Comparison of ENCODE assay signal across 9 mouse cellular contexts in the genomic region with DNA sequence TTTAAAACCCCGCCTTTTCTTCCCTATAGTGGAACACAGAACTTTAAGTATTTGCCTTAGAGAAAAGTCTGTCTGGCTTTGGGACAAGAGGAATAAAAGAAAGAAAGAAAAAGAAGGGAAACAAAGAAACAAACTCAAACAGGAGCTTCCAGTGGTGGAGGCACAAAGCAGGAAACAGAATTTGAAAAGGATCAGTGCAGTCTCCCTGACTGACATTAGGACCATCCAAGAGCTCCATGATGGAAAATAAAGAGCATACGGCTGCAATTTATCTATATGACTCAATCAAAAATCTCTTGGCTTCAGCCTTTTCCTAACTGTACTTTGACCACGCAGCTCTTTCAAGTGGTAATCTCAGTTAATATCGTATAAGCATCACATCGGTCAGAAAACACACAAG. TPM values are rescaled to one million over a fixed set of nuclear protein-coding genes. Genes with fewer than 3 reads are reported as not detected.
DNase-seq lines count a peak whose midpoint lies in the region; ATAC-seq and TF ChIP-seq lines count a peak whose summit lies in the region.
"Had no signal": no experiment of that assay in that cellular context is flagged by ENCODE, and none has a peak within 500 bp of the region (broad histone marks: within the 10 kb centered on the region; RNA-seq: fewer than 3 reads in every experiment).

No protein-coding gene starts in this region.

- intact Hi-C loops in left cerebral cortex, postnatal 25 days (cut with DNase I): no loop called here
- intact Hi-C loops in gastrocnemius, postnatal 14 days (cut with DNase I; ENCODE audit: low total_unique reads): no loop called here

- peak overlapping the region; percentile 58 for H3K4me3 ChIP-seq in heart, postnatal 0 days (ENCODE audit: low read depth, low read length)
- peak overlapping the region; percentile 50 for H3K4me3 ChIP-seq in embryonic facial prominence, embryonic 15.5 days (replicated peaks)
- peak overlapping the region; percentile 49 for H3K4me3 ChIP-seq in intestine, embryonic 15.5 days (replicated peaks)
- H3K4me3 ChIP-seq in midbrain, embryonic 16.5 days (ENCODE audit: low read depth, low read length): peak overlapping the region; percentile 54

- H3K4me2 ChIP-seq in heart, postnatal 0 days (ENCODE audit: low read depth, low read length): peak overlapping the region; percentile 93
- H3K4me2 ChIP-seq in embryonic facial prominence, embryonic 15.5 days (replicated peaks): peak overlapping the region; percentile 85
- peak overlapping the region; percentile 91 for H3K4me2 ChIP-seq in intestine, embryonic 15.5 days (replicated peaks)
- peak overlapping the region; percentile 75 for H3K4me2 ChIP-seq in midbrain, embryonic 16.5 days (ENCODE audit: low read length)

- H3K9me3 ChIP-seq in heart, postnatal 0 days (replicated peaks; ENCODE audit: control insufficient read depth, low read length): no peaks in the 10 kb centered on the region
- H3K9me3 ChIP-seq in embryonic facial prominence, embryonic 15.5 days (replicated peaks): no peaks in the 10 kb centered on the region
- H3K9me3 ChIP-seq in intestine, embryonic 15.5 days: no peaks in the 10 kb centered on the region
- no peaks in the 10 kb centered on the region for H3K9me3 ChIP-seq in midbrain, embryonic 16.5 days (replicated peaks; ENCODE audit: control insufficient read depth, low read length, poor library complexity, severe bottlenecking)

- no peak for TF ChIP-seq CTCF in heart, postnatal 0 days (IDR thresholded peaks at IDR 0.05; ENCODE audit: low read depth)

- no peak for DNase-seq in heart, postnatal 0 days (ENCODE audit: low spot score)
- DNase-seq in heart, adult 11 months: no peak
- DNase-seq in left cerebral cortex, postnatal 25 days (ENCODE audit: low spot score in 2 of 2): no peak
- DNase-seq in adrenal gland, postnatal 36 days: no peak
- no peak for DNase-seq in gastrocnemius, postnatal 14 days

- WGBS in heart, postnatal 0 days: 37% methylated on average over 5 of the region's 5 CpGs
- 24% methylated on average over 5 of the region's 5 CpGs for WGBS in embryonic facial prominence, embryonic 15.5 days
- 27% methylated on average over 5 of the region's 5 CpGs for WGBS in intestine, embryonic 15.5 days
- 13% methylated on average over 5 of the region's 5 CpGs for WGBS in midbrain, embryonic 16.5 days

- TF ChIP-seq EP300 in heart, postnatal 0 days (IDR thresholded peaks at IDR 0.05; ENCODE audit: low read depth): no peak

- 0 out of 2 replicates have a peak, but pooled peaks cover 6% of the 10 kb centered on the region for H3K27me3 ChIP-seq in heart, postnatal 0 days (ENCODE audit: control insufficient read depth, insufficient read depth, low read length)
- no peaks in the 10 kb centered on the region for H3K27me3 ChIP-seq in embryonic facial prominence, embryonic 15.5 days
- no peaks in the 10 kb centered on the region for H3K27me3 ChIP-seq in intestine, embryonic 15.5 days (replicated peaks)
- H3K27me3 ChIP-seq in midbrain, embryonic 16.5 days (ENCODE audit: control insufficient read depth, insufficient read depth, low read depth, low read length): no peaks in the 10 kb centered on the region

- no peak overlapping the region for H3K27ac ChIP-seq in heart, postnatal 0 days (ENCODE audit: low read depth)
- no peak overlapping the region for H3K27ac ChIP-seq in embryonic facial prominence, embryonic 15.5 days (replicated peaks)
- H3K27ac ChIP-seq in intestine, embryonic 15.5 days: no peak overlapping the region
- H3K27ac ChIP-seq in midbrain, embryonic 16.5 days (ENCODE audit: low read length): peak overlapping the region; percentile 63; the same call in 1 of the 2 replicates

- peak overlapping the region; percentile 9; the same call in 1 of the 2 replicates for H3K9ac ChIP-seq in heart, postnatal 0 days (replicated peaks; ENCODE audit: low read depth, low read length)
- no peak overlapping the region for H3K9ac ChIP-seq in embryonic facial prominence, embryonic 15.5 days
- peak overlapping the region; percentile 39; the same call in 1 of the 2 replicates for H3K9ac ChIP-seq in intestine, embryonic 15.5 days
- H3K9ac ChIP-seq in midbrain, embryonic 16.5 days (ENCODE audit: low read depth, low read length): peak overlapping the region; percentile 68

- ATAC-seq in heart, postnatal 0 days (ENCODE audit: insufficient read depth, low read depth): no peak
- no peak for ATAC-seq in embryonic facial prominence, embryonic 15.5 days (ENCODE audit: insufficient number of reproducible peaks, low FRiP score, low TSS enrichment, low read depth)
- ATAC-seq in intestine, embryonic 15.5 days: peak; percentile 67; the same call in 1 of the 2 replicates
- ATAC-seq in midbrain, embryonic 16.5 days: peak; percentile 65

- no peaks in the 10 kb centered on the region for H3K4me1 ChIP-seq in heart, postnatal 0 days (ENCODE audit: control insufficient read depth, insufficient read depth)
- H3K4me1 ChIP-seq in embryonic facial prominence, embryonic 15.5 days: no peaks in the 10 kb centered on the region
- H3K4me1 ChIP-seq in intestine, embryonic 15.5 days (replicated peaks): 0 out of 2 replicates have a peak, but pooled peaks cover 2% of the 10 kb centered on the region
- H3K4me1 ChIP-seq in midbrain, embryonic 16.5 days (ENCODE audit: control insufficient read depth, insufficient read depth, low read length): peaks cover 6% of the 10 kb centered on the region; the same call in 1 of the 2 replicates

- no peaks in the 10 kb centered on the region for H3K36me3 ChIP-seq in heart, postnatal 0 days (replicated peaks; ENCODE audit: control insufficient read depth, insufficient read depth, low read length)
- H3K36me3 ChIP-seq in embryonic facial prominence, embryonic 15.5 days: no peaks in the 10 kb centered on the region
- no peaks in the 10 kb centered on the region for H3K36me3 ChIP-seq in intestine, embryonic 15.5 days
- no peaks in the 10 kb centered on the region for H3K36me3 ChIP-seq in midbrain, embryonic 16.5 days (ENCODE audit: control insufficient read depth, insufficient read depth, low read length)

RNA-seq across cellular contexts. Expression of a gene that starts 0.6 kb away (rescaled TPM):
- not detected in 2 replicates for total RNA-seq in heart, postnatal 0 days (2014; rRNA removed; ENCODE audit: low replicate concordance)
- polyA plus RNA-seq in heart, postnatal 0 days (2015; fragmentation: Nextera tagmentation; extraction: Ambion mirVana): not detected in 2 replicates
- polyA plus RNA-seq in embryonic facial prominence, embryonic 15.5 days (2015; fragmentation: Nextera tagmentation; extraction: Ambion mirVana): 71.5 and 108 TPM in 2 replicates
- polyA plus RNA-seq in intestine, embryonic 15.5 days (2015; fragmentation: Nextera tagmentation; extraction: Ambion mirVana): not detected in 2 replicates
- polyA plus RNA-seq in midbrain, embryonic 16.5 days (2015; fragmentation: Nextera tagmentation; extraction: Ambion mirVana): 1.4 and 1.5 TPM in 2 replicates
- total RNA-seq in left cerebral cortex, postnatal 25 days (2021): under 1 TPM in 1 of 2 experiments, not detected in 1; 0.60 TPM
- not detected for total RNA-seq in adrenal gland, postnatal 36 days (2021)
- not detected for total RNA-seq in gastrocnemius, postnatal 14 days (2021)

RNA-seq across cellular contexts. Expression of a gene that starts 4.0 kb away (rescaled TPM):
- total RNA-seq in heart, postnatal 0 days (2014; rRNA removed; ENCODE audit: low replicate concordance): not detected in 2 replicates
- not detected in 2 replicates for polyA plus RNA-seq in heart, postnatal 0 days (2015; fragmentation: Nextera tagmentation; extraction: Ambion mirVana)
- 1.4 and 1.7 TPM in 2 replicates for polyA plus RNA-seq in embryonic facial prominence, embryonic 15.5 days (2015; fragmentation: Nextera tagmentation; extraction: Ambion mirVana)
- not detected in 2 replicates for polyA plus RNA-seq in intestine, embryonic 15.5 days (2015; fragmentation: Nextera tagmentation; extraction: Ambion mirVana)
- not detected in 2 replicates for polyA plus RNA-seq in midbrain, embryonic 16.5 days (2015; fragmentation: Nextera tagmentation; extraction: Ambion mirVana)
- not detected for total RNA-seq in left cerebral cortex, postnatal 25 days (2021)
- total RNA-seq in adrenal gland, postnatal 36 days (2021): not detected
- total RNA-seq in gastrocnemius, postnatal 14 days (2021): not detected
- polyA plus RNA-seq: brain, embryonic 14.5 days had no signal

RNA-seq across cellular contexts. Expression of a gene that starts 22.8 kb away (rescaled TPM):
- total RNA-seq in heart, postnatal 0 days (2014; rRNA removed; ENCODE audit: low replicate concordance): not detected in 2 replicates
- polyA plus RNA-seq in heart, postnatal 0 days (2015; fragmentation: Nextera tagmentation; extraction: Ambion mirVana): not detected in 2 replicates
- 81.7 and 147 TPM in 2 replicates for polyA plus RNA-seq in embryonic facial prominence, embryonic 15.5 days (2015; fragmentation: Nextera tagmentation; extraction: Ambion mirVana)
- polyA plus RNA-seq in intestine, embryonic 15.5 days (2015; fragmentation: Nextera tagmentation; extraction: Ambion mirVana): not detected in 2 replicates
- not detected in 2 replicates for polyA plus RNA-seq in midbrain, embryonic 16.5 days (2015; fragmentation: Nextera tagmentation; extraction: Ambion mirVana)
- not detected for total RNA-seq in left cerebral cortex, postnatal 25 days (2021)
- not detected for total RNA-seq in adrenal gland, postnatal 36 days (2021)
- total RNA-seq in gastrocnemius, postnatal 14 days (2021): not detected
- polyA plus RNA-seq: brain, embryonic 14.5 days had no signal

RNA-seq across cellular contexts. Expression of a gene that starts 48.0 kb away (rescaled TPM):
- total RNA-seq in heart, postnatal 0 days (2014; rRNA removed; ENCODE audit: low replicate concordance): not detected in 2 replicates
- not detected in 2 replicates for polyA plus RNA-seq in heart, postnatal 0 days (2015; fragmentation: Nextera tagmentation; extraction: Ambion mirVana)
- 12.5 and 39.4 TPM in 2 replicates for polyA plus RNA-seq in embryonic facial prominence, embryonic 15.5 days (2015; fragmentation: Nextera tagmentation; extraction: Ambion mirVana)
- not detected in 2 replicates for polyA plus RNA-seq in intestine, embryonic 15.5 days (2015; fragmentation: Nextera tagmentation; extraction: Ambion mirVana)
- not detected in 2 replicates for polyA plus RNA-seq in midbrain, embryonic 16.5 days (2015; fragmentation: Nextera tagmentation; extraction: Ambion mirVana)
- total RNA-seq in left cerebral cortex, postnatal 25 days (2021): not detected
- not detected for total RNA-seq in adrenal gland, postnatal 36 days (2021)
- total RNA-seq in gastrocnemius, postnatal 14 days (2021): not detected
- polyA plus RNA-seq: brain, embryonic 14.5 days had no signal

RNA-seq across cellular contexts. Expression of a gene that starts 53.8 kb away (rescaled TPM):
- not detected in 2 replicates for total RNA-seq in heart, postnatal 0 days (2014; rRNA removed; ENCODE audit: low replicate concordance)
- not detected in 2 replicates for polyA plus RNA-seq in heart, postnatal 0 days (2015; fragmentation: Nextera tagmentation; extraction: Ambion mirVana)
- not detected in 2 replicates for polyA plus RNA-seq in embryonic facial prominence, embryonic 15.5 days (2015; fragmentation: Nextera tagmentation; extraction: Ambion mirVana)
- polyA plus RNA-seq in intestine, embryonic 15.5 days (2015; fragmentation: Nextera tagmentation; extraction: Ambion mirVana): not detected in 2 replicates
- polyA plus RNA-seq in midbrain, embryonic 16.5 days (2015; fragmentation: Nextera tagmentation; extraction: Ambion mirVana): not detected in 2 replicates
- total RNA-seq in left cerebral cortex, postnatal 25 days (2021): not detected
- total RNA-seq in adrenal gland, postnatal 36 days (2021): not detected
- total RNA-seq in gastrocnemius, postnatal 14 days (2021): not detected
- polyA plus RNA-seq: brain, embryonic 14.5 days had no signal

Comparison
In these comparisons a context has a peak if more than half of its experiments do, and no peak if none do; other contexts are left out.
1. ATAC-seq: peak in intestine, embryonic 15.5 days (single experiment) and midbrain, embryonic 16.5 days (single experiment); none in heart, postnatal 0 days (single experiment) and embryonic facial prominence, embryonic 15.5 days (single experiment).
2. Peak in every context shown above with its lines, with median percentiles within 50 percentile points of each other: H3K4me2 ChIP-seq and H3K4me3 ChIP-seq.